Mouse (Mus musculus): ENCODE results near the gene Man2a1.
A peak's percentile ranks its signal among the peaks of the same experiment; 100 is the strongest.

Man2a1 gene

GRCm38 (mm10) chr17:64601751-64602578 lies 1.4 kb downstream of the Man2a1 start:
- peak; percentile 6 for DNase-seq (ENCODE audit: low read depth, low spot score)

DNA sequence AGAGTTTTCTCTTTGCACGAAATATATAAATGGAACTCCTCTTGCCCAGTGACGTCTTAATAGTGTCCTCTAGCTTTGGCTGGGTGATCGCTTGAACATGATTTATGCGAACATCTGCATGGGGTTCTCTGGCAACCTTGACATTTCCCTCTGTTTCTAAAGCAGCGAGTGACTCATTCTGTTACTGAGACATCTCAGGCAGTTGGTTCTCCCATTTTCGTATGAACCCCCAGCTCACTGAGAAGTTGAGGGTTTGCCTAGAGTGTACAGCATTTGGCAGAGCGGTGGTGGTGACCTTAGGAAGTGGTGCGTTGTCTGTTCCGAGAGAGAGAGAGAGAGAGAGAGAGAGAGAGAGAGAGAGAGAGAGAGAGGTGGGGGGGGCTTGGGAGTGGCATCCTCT lies 2.6 kb downstream of the Man2a1 start:
- no peak for DNase-seq (ENCODE audit: low read depth, low spot score)

- no peak for DNase-seq (ENCODE audit: low read depth, low spot score)
These were observed 3.0 kb downstream of the Man2a1 start for GRCm38 (mm10) chr17:64603534-64603933.

GRCm38 (mm10) chr17:64604163-64604562 lies 3.6 kb downstream of the Man2a1 start:
- DNase-seq (ENCODE audit: low read depth, low spot score) = no peak

GRCm38 (mm10) chr17:64608228-64608627 lies 7.7 kb downstream of the Man2a1 start:
- no peak for DNase-seq (ENCODE audit: low read depth, low spot score)

GRCm38 (mm10) chr17:64608923-64609598 lies 8.5 kb downstream of the Man2a1 start:
- no peak for DNase-seq (ENCODE audit: low read depth, low spot score)

DNA sequence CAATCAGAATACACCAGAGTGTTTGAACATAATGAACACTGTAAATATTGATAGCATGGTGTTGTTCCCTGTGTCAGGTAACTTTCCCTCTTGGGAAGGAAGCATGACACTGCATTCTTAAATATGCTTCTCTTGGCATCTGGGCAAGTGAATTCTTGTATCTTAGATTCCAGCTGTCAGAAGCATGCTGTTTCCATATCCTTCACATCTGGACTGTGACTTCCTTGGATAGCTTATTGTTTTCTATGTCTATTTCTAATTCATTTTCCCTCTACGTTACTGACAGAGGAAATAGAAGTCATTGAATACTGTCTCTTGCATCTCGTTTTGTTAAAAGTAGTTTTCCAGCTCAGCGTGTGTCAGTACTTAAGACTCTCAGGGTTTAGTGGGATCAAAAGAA lies 9.2 kb downstream of the Man2a1 start:
- no peak for DNase-seq (ENCODE audit: low read depth, low spot score)

GRCm38 (mm10) chr17:64611426-64611825 lies 10.9 kb downstream of the Man2a1 start:
- no peak for DNase-seq (ENCODE audit: low read depth, low spot score)

DNA sequence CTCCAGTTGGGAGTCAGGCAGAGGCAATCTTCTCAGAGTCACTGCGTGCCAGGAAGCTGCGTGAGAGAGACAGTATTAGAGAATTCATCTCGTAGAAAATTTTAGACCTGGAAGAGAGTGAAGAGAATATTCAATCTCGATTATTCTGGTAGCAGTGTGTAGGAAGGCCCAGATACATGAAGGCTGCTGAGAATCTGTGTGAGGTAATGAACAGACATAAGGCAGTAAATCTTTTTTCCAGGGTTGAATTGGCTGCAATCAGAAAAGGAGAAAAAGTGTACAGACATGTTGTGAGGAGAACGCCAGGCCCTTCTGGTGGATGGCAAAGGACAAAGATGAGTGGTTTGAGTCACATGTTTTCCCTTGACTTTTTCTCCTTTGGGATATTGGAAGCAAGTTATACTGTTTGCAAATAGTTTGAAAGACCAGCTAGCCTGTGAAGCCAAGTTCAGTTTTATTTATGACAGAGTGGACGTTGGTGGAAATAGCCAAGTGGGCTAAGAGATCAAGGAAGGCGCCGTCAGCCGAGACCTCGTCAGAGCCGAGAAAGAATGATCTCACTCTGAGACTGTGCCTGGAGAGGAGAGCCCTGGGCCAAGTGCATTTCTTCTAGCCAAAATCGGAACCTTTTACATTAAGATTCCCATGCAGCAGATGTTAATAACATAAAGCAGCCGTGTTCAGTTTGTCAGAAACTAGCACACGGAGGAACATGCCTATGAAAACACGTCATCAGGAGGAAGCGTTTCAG lies 11.8 kb downstream of the Man2a1 start:
- no peak for DNase-seq (ENCODE audit: low read depth, low spot score)

GRCm38 (mm10) chr17:64612930-64613329 lies 12.4 kb downstream of the Man2a1 start:
- no peak for DNase-seq (ENCODE audit: low read depth, low spot score)

DNA sequence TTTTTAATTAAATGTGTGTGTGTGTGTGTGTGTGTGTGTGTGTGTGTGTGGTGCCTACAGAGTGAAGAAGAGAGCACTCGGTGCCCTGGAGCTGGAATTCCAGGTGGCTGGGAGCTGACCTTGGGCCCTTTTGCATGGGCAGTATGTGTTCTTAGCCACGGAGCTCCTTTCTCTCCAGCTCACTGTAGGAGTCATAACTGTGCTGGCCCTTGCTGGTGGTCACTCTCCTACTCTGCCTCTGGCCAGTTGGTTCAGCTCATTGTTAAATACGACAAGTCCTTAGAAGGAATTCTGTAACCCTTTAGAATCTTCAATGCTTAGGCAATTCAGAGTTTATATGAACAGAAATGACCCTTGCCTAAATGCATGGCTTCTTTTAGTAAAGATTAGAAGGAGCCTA lies 12.8 kb downstream of the Man2a1 start:
- no peak for DNase-seq (ENCODE audit: low read depth, low spot score)

DNA sequence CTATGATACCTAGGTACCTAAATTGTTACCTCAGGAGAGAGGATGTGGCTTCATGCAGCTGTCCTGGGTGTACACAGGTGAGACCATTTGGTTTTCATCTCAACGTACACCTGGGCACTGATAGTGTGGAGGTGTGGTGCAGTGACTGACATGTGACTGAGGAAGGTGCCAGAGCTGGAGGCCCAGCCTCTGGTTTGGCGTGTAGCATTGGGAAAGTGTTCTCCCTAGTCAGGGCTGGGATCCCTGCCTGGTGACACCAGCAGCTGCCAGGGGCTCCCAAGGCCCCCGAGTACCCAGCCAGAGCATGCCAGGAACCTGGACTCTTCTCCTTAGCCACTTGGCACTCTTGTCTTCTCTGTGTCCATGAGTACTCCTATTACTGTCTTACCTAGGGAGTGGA lies 14.3 kb downstream of the Man2a1 start:
- DNase-seq (ENCODE audit: low read depth, low spot score) = no peak

DNA sequence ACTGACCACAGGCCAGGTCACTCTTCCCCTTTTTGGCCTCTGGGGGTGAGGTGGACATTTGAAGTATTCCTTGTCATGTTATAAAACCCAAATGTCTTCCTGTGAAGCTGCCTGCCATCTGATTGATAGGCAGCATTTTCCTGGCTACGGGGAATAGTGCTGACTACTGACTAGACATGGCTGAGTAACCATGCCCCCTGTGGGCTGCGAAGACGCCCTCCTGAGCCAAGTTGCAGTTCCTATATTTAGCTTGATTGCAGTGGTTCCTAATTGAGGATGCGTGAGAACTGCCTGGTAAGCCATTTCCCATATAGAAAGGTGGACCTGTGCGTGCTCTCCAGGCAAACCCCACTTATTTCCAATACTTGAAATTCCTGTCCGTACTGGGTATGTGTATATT lies 14.9 kb downstream of the Man2a1 start:
- DNase-seq (ENCODE audit: low read depth, low spot score) = no peak

DNA sequence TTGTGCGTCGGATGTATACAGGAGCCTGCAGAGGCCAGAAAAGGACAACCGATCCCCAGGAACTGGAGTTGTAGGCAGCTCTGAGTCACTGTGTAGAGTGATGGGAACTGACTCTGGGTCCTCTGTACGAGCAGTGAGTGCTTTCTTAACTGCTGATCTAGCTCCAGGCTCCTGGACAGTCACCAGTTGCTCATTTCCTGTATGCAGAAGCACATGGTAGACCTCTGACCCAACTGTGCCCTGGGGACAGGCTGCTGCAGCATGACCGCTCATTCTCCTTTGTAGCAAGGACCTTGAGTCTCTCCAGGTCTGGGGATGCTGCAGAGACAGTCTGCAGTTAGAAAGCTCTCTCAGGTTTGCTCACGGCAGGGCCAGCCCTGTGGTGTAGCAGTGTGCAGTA lies 15.7 kb downstream of the Man2a1 start:
- DNase-seq (ENCODE audit: low read depth, low spot score) = no peak

DNA sequence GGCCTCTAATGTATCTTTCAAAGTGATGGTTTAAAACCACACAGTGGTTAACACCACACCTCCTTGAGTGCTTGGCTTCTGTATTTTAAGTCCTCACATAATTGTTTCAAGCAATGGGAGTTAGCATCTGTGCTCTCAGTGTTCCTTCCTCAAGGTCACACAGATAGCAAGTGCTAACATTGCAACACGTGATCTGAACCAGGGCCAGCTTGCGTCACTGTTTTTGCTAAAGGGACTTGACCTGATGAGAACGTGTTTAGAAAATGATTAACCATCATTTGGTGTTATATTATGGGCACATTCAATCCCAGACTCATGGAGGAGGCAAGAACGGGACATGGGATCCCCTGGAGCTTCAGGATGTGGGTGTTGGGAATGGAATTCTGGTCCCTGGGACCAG lies 17.3 kb downstream of the Man2a1 start:
- DNase-seq (ENCODE audit: low read depth, low spot score) = no peak

DNA sequence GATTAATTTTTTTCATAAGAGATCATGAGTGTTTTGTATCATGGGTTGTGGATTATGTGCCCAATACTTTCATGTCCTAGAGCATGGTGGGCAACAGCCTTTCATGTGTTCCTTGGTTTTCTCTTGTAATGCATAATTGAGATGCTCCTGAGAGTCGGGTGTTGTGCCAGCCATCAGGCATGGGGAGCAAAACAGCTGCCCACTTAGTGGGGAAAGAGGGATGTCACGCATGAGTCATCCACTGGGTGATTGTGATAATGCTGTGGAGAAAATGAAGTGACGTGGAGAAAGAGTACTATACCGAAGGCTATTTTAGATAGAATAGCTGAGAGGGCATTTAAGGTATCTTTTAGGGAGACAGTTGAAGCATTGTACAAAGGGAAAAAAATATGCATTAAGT lies 18.5 kb downstream of the Man2a1 start:
- no peak for DNase-seq (ENCODE audit: low read depth, low spot score)

- no peak for DNase-seq (ENCODE audit: low read depth, low spot score)
These were observed 19.6 kb downstream of the Man2a1 start for GRCm38 (mm10) chr17:64620135-64620534.

GRCm38 (mm10) chr17:64620627-64621026 lies 20.1 kb downstream of the Man2a1 start:
- no peak for DNase-seq (ENCODE audit: low read depth, low spot score)

- no peak for DNase-seq (ENCODE audit: low read depth, low spot score)
These were observed 20.7 kb downstream of the Man2a1 start for GRCm38 (mm10) chr17:64621226-64621625.

DNA sequence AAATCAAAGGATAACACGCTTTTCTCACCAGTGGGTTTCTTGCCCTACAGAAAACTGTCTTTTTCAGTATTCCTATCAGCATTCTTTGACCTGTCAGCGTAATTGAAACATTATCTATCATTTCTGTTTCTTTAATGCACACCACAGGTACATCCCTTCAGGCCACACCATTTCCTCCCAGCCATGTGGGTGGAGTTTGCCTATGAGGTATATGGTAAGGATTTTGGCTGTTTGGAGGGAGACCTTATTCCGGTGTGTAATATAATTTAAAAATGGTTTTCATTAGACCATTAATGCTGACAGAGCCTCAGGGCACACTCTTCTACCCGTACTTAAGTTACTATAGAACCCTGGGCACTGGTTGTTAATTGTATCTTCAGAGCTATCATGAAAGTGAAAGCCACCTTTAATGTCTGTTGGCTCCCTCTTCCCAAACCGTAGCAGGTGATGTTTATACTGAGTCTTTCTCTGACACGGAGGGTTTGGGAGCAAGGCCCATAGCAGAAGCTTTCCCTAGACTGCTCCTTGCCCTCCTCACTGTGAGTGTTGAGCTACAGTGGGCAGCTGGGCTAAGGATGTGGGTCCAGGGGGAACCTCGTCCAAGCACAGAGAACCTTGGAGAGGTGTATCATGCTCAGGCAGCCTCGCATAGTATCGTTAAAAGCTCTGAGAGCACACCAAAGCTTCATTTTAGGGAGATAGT lies 21.3 kb downstream of the Man2a1 start:
- no peak for DNase-seq (ENCODE audit: low read depth, low spot score)

DNA sequence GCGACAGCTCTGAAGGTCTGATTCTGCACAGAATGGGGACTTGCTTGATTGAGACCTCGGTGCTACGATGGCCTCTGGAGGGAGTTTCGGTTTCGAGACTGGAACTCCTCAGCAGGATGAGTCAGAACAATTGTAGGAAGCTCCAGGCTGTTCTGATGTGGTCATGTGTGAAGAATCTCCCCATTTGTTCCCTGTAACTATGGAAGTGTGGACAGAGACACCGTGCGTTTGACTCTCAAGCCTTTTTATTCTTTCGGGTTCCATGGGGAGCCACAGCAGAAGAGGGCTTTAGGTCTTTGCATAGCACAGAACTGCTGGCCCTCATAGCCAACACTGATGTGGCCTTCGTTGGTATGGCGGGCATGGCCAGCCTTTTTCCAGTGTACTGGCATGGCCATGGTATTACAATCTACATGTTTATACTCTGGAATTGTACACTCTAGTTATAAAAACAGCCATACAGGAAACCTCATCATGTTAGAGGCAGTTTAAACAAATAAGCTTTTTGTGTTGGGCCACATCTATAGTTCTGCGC lies 21.9 kb downstream of the Man2a1 start:
- DNase-seq (ENCODE audit: low read depth, low spot score) = no peak

- no peak for DNase-seq (ENCODE audit: low read depth, low spot score)
These were observed 23.9 kb downstream of the Man2a1 start for GRCm38 (mm10) chr17:64624439-64624838.

Measured in retina, postnatal 7 days (tissue).